Mouse (Mus musculus) layer of hippocampus, adult 8-10 months (tissue): ENCODE results near the gene Plpp3. TPM values are rescaled to one million over a fixed set of nuclear protein-coding genes. Genes with fewer than 3 reads are reported as not detected.

Experiments used
- DNase-seq, 2 experiments: peaks; one replicate each; pipeline ENCODE4 v3.0.0; 2022; ENCODE audit warnings: low spot score in 2 of 2
- total RNA-seq, 4 experiments: library from RNA; stranded (reverse); gene quantifications; 2 replicates each; pipeline ENCODE4 v1.2.4; 2022

The Plpp3 gene
- total RNA-seq, 4 experiments from 2014 or later: 212 to 254 (median 222) TPM

- peak; percentile 53 to 63 for DNase-seq
Measured at GRCm38 (mm10) chr4:105158169-105158555, 1.0 kb downstream of the Plpp3 start.

GRCm38 (mm10) chr4:105158651-105159530 lies 1.7 kb downstream of the Plpp3 start:
- DNase-seq: no peak

- DNase-seq: no peak
Measured at GRCm38 (mm10) chr4:105159531-105159870, 2.4 kb downstream of the Plpp3 start.

GRCm38 (mm10) chr4:105160470-105160869 lies 3.3 kb downstream of the Plpp3 start:
- no peak for DNase-seq

- DNase-seq: no peak
Measured at GRCm38 (mm10) chr4:105162014-105162413, 4.9 kb downstream of the Plpp3 start.

- no peak for DNase-seq
Measured at GRCm38 (mm10) chr4:105162676-105163075, 5.5 kb downstream of the Plpp3 start.

GRCm38 (mm10) chr4:105163981-105164411 lies 6.8 kb downstream of the Plpp3 start:
- DNase-seq: no peak

- DNase-seq: no peak
Measured at GRCm38 (mm10) chr4:105164952-105165351, 7.8 kb downstream of the Plpp3 start.

GRCm38 (mm10) chr4:105169093-105169571 lies 12.0 kb downstream of the Plpp3 start:
- no peak for DNase-seq

- DNase-seq: no peak
Measured at GRCm38 (mm10) chr4:105169826-105170810, 13.0 kb downstream of the Plpp3 start.

- DNase-seq: peak in 1 of 2 experiments; percentile 28
Measured at GRCm38 (mm10) chr4:105170811-105171401, 13.8 kb downstream of the Plpp3 start.

GRCm38 (mm10) chr4:105171432-105171831 lies 14.3 kb downstream of the Plpp3 start:
- DNase-seq: peak in 1 of 2 experiments; percentile 45

GRCm38 (mm10) chr4:105174778-105175177 lies 17.6 kb downstream of the Plpp3 start:
- DNase-seq: no peak

- DNase-seq: peak; percentile 74 to 87
Measured at GRCm38 (mm10) chr4:105175255-105176035, 18.3 kb downstream of the Plpp3 start.

GRCm38 (mm10) chr4:105181014-105181658 lies 24.0 kb downstream of the Plpp3 start:
- peak; percentile 76 to 83 for DNase-seq

- DNase-seq: no peak
Measured at GRCm38 (mm10) chr4:105181659-105182167, 24.6 kb downstream of the Plpp3 start.

- no peak for DNase-seq
Measured at GRCm38 (mm10) chr4:105182249-105182648, 25.1 kb downstream of the Plpp3 start.

GRCm38 (mm10) chr4:105184490-105184889 lies 27.3 kb downstream of the Plpp3 start:
- no peak for DNase-seq

GRCm38 (mm10) chr4:105184924-105185323 lies 27.8 kb downstream of the Plpp3 start:
- DNase-seq: no peak

GRCm38 (mm10) chr4:105186654-105187053 lies 29.5 kb downstream of the Plpp3 start:
- no peak for DNase-seq
